In the genomic region with DNA sequence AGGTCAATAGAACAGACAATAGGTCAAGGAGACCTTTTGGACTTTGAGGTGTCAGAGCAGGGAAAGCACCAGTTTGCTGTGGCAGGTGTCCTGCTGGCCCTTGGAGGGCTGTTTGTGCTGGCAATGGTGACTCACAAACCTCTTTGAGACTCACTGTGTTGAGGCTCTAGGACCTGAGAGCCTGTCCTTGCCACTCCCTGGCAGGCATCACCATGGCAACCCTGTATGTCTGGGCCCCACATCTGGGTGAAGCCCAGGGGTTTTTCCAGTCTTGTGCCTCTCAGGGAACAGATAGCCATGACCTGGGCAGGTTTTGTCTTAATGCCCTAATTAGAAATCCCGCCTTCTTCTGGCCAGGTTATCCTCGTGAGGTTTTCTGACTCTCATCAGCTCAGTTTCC, we compare ENCODE assay signal across 10 mouse cellular contexts. TPM values are rescaled to one million over a fixed set of nuclear protein-coding genes. Genes with fewer than 3 reads are reported as not detected.
A peak's percentile ranks its signal among the peaks of the same experiment; 100 is the strongest.
DNase-seq lines count a peak whose midpoint lies in the region; ATAC-seq lines count a peak whose summit lies in the region.
"Had no signal": no experiment of that assay in that cellular context is flagged by ENCODE, and none has a peak within 500 bp of the region (broad histone marks: within the 10 kb centered on the region; RNA-seq: fewer than 3 reads in every experiment).

No protein-coding gene starts in this region.

- H3K4me3 ChIP-seq in neural tube, embryonic 11.5 days (ENCODE audit: low read depth, low read length), result no peak overlapping the region
- H3K4me3 ChIP-seq in forebrain, embryonic 14.5 days (ENCODE audit: low read depth, low read length), result no peak overlapping the region
- no peak overlapping the region for H3K4me3 ChIP-seq in midbrain, embryonic 10.5 days
- H3K4me3 ChIP-seq: myocyte had no signal

- H3K4me2 ChIP-seq in neural tube, embryonic 11.5 days (ENCODE audit: low read depth), result no peak overlapping the region
- H3K4me2 ChIP-seq in forebrain, embryonic 14.5 days (ENCODE audit: low read length), result no peak overlapping the region

- WGBS in neural tube, embryonic 11.5 days, result 40% methylated on average over 2 of the region's 2 CpGs
- 23% methylated on average over 2 of the region's 2 CpGs for WGBS in forebrain, embryonic 14.5 days
- WGBS in midbrain, embryonic 10.5 days, result 51% methylated on average over 2 of the region's 2 CpGs

- no peak for ATAC-seq in neural tube, embryonic 11.5 days (ENCODE audit: insufficient read depth, low FRiP score, low TSS enrichment)
- ATAC-seq in forebrain, embryonic 14.5 days, result peak; percentile 54

- H3K27me3 ChIP-seq in neural tube, embryonic 11.5 days (ENCODE audit: control insufficient read depth, insufficient read depth, low read length), result no peaks in the 10 kb centered on the region
- no peaks in the 10 kb centered on the region for H3K27me3 ChIP-seq in forebrain, embryonic 14.5 days (replicated peaks; ENCODE audit: control insufficient read depth, insufficient read depth, low read length)
- H3K27me3 ChIP-seq in midbrain, embryonic 10.5 days (ENCODE audit: low read depth, poor library complexity, severe bottlenecking), result peaks cover 16% of the 10 kb centered on the region

- H3K9me3 ChIP-seq in neural tube, embryonic 11.5 days (ENCODE audit: control insufficient read depth, low read length), result no peaks in the 10 kb centered on the region
- H3K9me3 ChIP-seq in forebrain, embryonic 14.5 days (replicated peaks; ENCODE audit: control insufficient read depth, low read length), result no peaks in the 10 kb centered on the region
- H3K9me3 ChIP-seq in midbrain, embryonic 10.5 days (replicated peaks), result no peaks in the 10 kb centered on the region

- DNase-seq in neural tube, embryonic 11.5 days (ENCODE audit: low spot score), result no peak
- DNase-seq in neural tube, embryonic 10.5 days (ENCODE audit: extremely low spot score, low spot score), result no peak
- DNase-seq in forebrain, embryonic 14.5 days (ENCODE audit: low spot score), result peak; percentile 25
- DNase-seq in midbrain, embryonic 10.5 days (ENCODE audit: low spot score), result no peak
- no peak for DNase-seq in thymus, postnatal 0 days (ENCODE audit: low spot score)
- no peak for DNase-seq in left cerebral cortex, postnatal 36 days (ENCODE audit: low spot score in 2 of 2)
- no peak for DNase-seq in layer of hippocampus, postnatal 36 days
- DNase-seq: adrenal gland, postnatal 36 days; thymus, postnatal 36 days had no signal

- H3K36me3 ChIP-seq in neural tube, embryonic 11.5 days (ENCODE audit: control insufficient read depth, insufficient read depth, low read length), result no peaks in the 10 kb centered on the region
- no peaks in the 10 kb centered on the region for H3K36me3 ChIP-seq in forebrain, embryonic 14.5 days (ENCODE audit: control insufficient read depth, insufficient read depth, low read length)
- H3K36me3 ChIP-seq in midbrain, embryonic 10.5 days, result no peaks in the 10 kb centered on the region

- intact Hi-C loops in left cerebral cortex, postnatal 36 days (cut with DNase I), result no loop called here

- H3K4me1 ChIP-seq in neural tube, embryonic 11.5 days (ENCODE audit: control insufficient read depth, insufficient read depth, low read length), result peaks cover 3% of the 10 kb centered on the region
- peaks cover 12% of the 10 kb centered on the region for H3K4me1 ChIP-seq in forebrain, embryonic 14.5 days (ENCODE audit: control insufficient read depth, insufficient read depth, low read length)
- peaks cover 22% of the 10 kb centered on the region for H3K4me1 ChIP-seq in midbrain, embryonic 10.5 days

- H3K9ac ChIP-seq in neural tube, embryonic 11.5 days (ENCODE audit: low read length), result no peak overlapping the region
- 0 out of 2 replicates have a peak overlapping the region, but pooled peaks have one; percentile 13 for H3K9ac ChIP-seq in forebrain, embryonic 14.5 days (ENCODE audit: low read length)

- H3K27ac ChIP-seq in neural tube, embryonic 11.5 days (ENCODE audit: low read depth, low read length), result 0 out of 2 replicates have a peak overlapping the region, but pooled peaks have one; percentile 2
- peak overlapping the region; percentile 48; the same call in 1 of the 2 replicates for H3K27ac ChIP-seq in forebrain, embryonic 14.5 days (ENCODE audit: low read depth, low read length)
- H3K27ac ChIP-seq in midbrain, embryonic 10.5 days (replicated peaks), result peak overlapping the region; percentile 39

RNA-seq across cellular contexts. Expression of gene Gm3448, which starts 46.8 kb away (rescaled TPM):
- 2.9 and 3.1 TPM in 2 replicates for polyA plus RNA-seq in neural tube, embryonic 11.5 days (2014; fragmentation: Nextera tagmentation; extraction: Ambion mirVana)
- 2.8 and 4.2 TPM in 2 replicates for polyA plus RNA-seq in forebrain, embryonic 14.5 days (2014; fragmentation: Nextera tagmentation; extraction: Ambion mirVana)
- 5.9 and 6.2 TPM in 2 replicates for polyA plus RNA-seq in midbrain, embryonic 10.5 days (2016; fragmentation: Nextera tagmentation; extraction: Ambion mirVana)
- polyA plus RNA-seq in thymus, postnatal 0 days (2015; fragmentation: Nextera tagmentation; extraction: Ambion mirVana), result 5.8 and 9.0 TPM in 2 replicates
- total RNA-seq in left cerebral cortex, postnatal 36 days (2021), result 10 to 100 TPM in 1 of 2 experiments, 1 to 10 TPM in 1; 4.7 to 10.7 TPM
- total RNA-seq in layer of hippocampus, postnatal 36 days (2021), result 10 to 100 TPM in 1 of 2 experiments, 1 to 10 TPM in 1; 8.6 to 10.7 TPM

RNA-seq across cellular contexts. Expression of gene Tcte3, which starts 46.9 kb away (rescaled TPM):
- 0.49 and 1.6 TPM in 2 replicates for polyA plus RNA-seq in neural tube, embryonic 11.5 days (2014; fragmentation: Nextera tagmentation; extraction: Ambion mirVana)
- 0.65 TPM in 1 of 2 replicates, not detected in the other for polyA plus RNA-seq in forebrain, embryonic 14.5 days (2014; fragmentation: Nextera tagmentation; extraction: Ambion mirVana)
- 0.54 TPM in 1 of 2 replicates, not detected in the other for polyA plus RNA-seq in midbrain, embryonic 10.5 days (2016; fragmentation: Nextera tagmentation; extraction: Ambion mirVana)
- 2.1 and 2.7 TPM in 2 replicates for polyA plus RNA-seq in thymus, postnatal 0 days (2015; fragmentation: Nextera tagmentation; extraction: Ambion mirVana)
- total RNA-seq in left cerebral cortex, postnatal 36 days (2021), result 1 to 10 TPM in 1 of 2 experiments, under 1 TPM in 1; 0.54 to 1.9 TPM
- total RNA-seq in layer of hippocampus, postnatal 36 days (2021), result 1 to 10 TPM in 1 of 2 experiments, not detected in 1; 1.1 TPM

RNA-seq across cellular contexts. Expression of gene Ermard, which starts 47.2 kb away (rescaled TPM):
- polyA plus RNA-seq in neural tube, embryonic 11.5 days (2014; fragmentation: Nextera tagmentation; extraction: Ambion mirVana), result 57.3 and 63.2 TPM in 2 replicates
- polyA plus RNA-seq in forebrain, embryonic 14.5 days (2014; fragmentation: Nextera tagmentation; extraction: Ambion mirVana), result 54.7 and 67.5 TPM in 2 replicates
- 97.1 and 104 TPM in 2 replicates for polyA plus RNA-seq in midbrain, embryonic 10.5 days (2016; fragmentation: Nextera tagmentation; extraction: Ambion mirVana)
- 63.6 and 89.5 TPM in 2 replicates for polyA plus RNA-seq in thymus, postnatal 0 days (2015; fragmentation: Nextera tagmentation; extraction: Ambion mirVana)
- total RNA-seq in left cerebral cortex, postnatal 36 days (2021), result 10 to 100 TPM; 30.1 to 60.5 TPM
- total RNA-seq in layer of hippocampus, postnatal 36 days (2021), result 10 to 100 TPM; 47.6 to 61.7 TPM
